Mouse (Mus musculus): ENCODE data around the gene Actn1.

Actn1 gene

GRCm38 (mm10) chr12:80141011-80141410 lies 119.2 kb downstream of the Actn1 start:
- no peak for DNase-seq (ENCODE audit: extremely low spot score, low spot score)

- DNase-seq (ENCODE audit: extremely low spot score, low spot score), result no peak
Observed at GRCm38 (mm10) chr12:80137744-80138143, 122.4 kb downstream of the Actn1 start.

- DNase-seq (ENCODE audit: extremely low spot score, low spot score), result no peak
Observed at GRCm38 (mm10) chr12:80137246-80137645, 122.9 kb downstream of the Actn1 start.

DNA sequence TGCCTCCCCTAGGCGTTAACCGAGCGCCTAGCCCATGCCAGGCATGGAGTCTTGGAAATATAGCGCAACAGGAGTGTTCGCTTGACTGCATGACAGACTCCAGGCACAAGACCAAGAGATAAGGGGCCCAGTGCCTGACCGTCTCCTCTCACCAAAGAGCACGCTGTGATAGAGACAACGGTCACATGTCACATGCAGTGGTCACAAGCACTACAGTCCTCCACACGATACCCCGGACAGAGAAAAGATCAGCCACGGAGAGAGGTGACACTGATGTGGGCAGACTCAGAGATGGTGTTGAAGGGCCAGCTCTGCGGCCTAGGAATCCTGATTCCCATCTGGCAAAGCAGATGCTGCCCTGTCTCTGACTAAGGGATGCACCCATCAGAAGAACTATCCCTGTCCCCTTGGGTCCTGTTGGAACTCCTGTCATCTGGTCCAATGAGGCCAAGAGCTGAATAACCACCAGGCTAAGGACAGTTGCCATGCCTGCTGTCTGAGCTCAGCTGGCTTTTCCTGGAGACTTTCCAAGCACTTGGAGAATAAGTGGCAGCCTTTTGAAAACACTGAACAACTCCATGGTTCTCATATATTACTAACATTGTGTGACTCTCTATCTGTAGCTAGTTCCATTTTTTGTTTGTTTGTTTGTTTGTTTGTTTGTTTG lies 123.8 kb downstream of the Actn1 start:
- no peak for DNase-seq (ENCODE audit: extremely low spot score, low spot score)

GRCm38 (mm10) chr12:80135173-80135572 lies 125.0 kb downstream of the Actn1 start:
- no peak for DNase-seq (ENCODE audit: extremely low spot score, low spot score)

DNA sequence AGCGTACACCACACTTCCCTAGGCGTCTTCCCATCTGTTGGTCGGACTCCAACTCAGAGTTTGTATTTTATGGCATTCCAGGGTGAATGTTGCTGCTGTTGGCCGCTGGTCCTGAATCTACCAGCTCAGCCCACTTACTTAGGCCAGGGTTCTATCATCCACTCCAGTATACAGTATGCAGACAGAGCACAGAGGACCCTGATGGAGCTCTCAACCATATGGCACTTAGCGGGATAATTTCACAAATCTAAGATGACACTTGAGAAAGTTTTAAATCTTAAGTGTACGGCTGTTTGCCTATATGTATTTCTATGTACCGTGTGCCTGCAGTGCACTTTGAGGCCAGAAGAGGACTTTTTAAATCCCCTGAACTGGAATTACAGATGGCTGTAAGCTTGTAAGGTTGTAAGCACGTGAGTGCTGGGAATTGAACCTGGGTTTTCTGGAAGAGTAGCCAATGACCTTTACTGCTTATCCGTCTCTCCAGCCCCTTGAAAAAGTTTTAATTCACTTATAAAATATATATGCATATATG lies 127.1 kb downstream of the Actn1 start:
- DNase-seq (ENCODE audit: extremely low spot score, low spot score), result no peak

GRCm38 (mm10) chr12:80132250-80133003 lies 127.7 kb downstream of the Actn1 start:
- DNase-seq (ENCODE audit: extremely low spot score, low spot score), result peak; percentile 94

GRCm38 (mm10) chr12:80131359-80132249 lies 128.6 kb downstream of the Actn1 start:
- peak; percentile 31 for DNase-seq (ENCODE audit: extremely low spot score, low spot score)

DNA sequence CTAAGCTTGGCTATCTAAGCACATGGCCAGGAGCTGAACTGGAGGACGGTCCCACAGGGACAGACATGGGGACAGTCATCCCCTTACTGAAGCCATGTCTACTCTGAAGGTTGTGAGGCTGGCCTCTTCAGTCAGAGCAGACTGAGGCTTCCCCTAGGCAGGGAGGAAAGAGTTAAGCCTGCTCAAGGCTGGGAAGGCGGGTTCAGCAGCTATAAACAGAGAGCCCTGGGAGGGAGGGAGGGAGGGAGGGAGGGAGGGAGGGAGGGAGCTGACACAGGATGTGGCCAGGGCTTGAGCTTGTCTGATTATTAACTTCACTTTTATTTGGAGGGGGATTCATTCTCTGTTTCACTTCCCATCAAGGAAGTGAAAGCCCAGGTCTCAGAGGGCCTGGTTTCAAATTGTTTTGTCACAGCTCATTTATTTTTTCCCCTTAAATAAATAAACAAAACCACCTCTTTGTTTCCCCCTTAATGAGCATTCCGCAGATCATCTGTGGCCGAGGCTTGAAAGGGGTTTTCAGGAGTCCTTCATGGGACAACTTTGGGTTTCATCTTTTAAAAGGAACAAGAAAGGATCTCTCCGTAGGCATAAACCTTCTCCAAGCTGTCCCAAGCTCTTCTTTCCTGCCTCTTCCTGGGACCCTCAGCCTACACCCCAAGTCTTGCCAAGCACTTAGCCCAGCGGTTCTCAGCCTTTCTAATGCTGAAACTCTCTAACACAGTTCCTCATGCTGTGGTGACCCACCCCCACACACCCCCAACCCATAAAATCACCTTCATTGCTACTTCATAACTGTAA lies 129.4 kb downstream of the Actn1 start:
- peak; percentile 60 for DNase-seq (ENCODE audit: extremely low spot score, low spot score)

- DNase-seq (ENCODE audit: extremely low spot score, low spot score), result no peak
Observed at GRCm38 (mm10) chr12:80129531-80129930, 130.6 kb downstream of the Actn1 start.

- DNase-seq (ENCODE audit: extremely low spot score, low spot score), result no peak
Observed at GRCm38 (mm10) chr12:80127191-80127762, 132.9 kb downstream of the Actn1 start.

- DNase-seq (ENCODE audit: extremely low spot score, low spot score), result no peak
Observed at GRCm38 (mm10) chr12:80125316-80125715, 134.9 kb downstream of the Actn1 start.

GRCm38 (mm10) chr12:80124756-80125155 lies 135.4 kb downstream of the Actn1 start:
- DNase-seq (ENCODE audit: extremely low spot score, low spot score), result no peak

DNA sequence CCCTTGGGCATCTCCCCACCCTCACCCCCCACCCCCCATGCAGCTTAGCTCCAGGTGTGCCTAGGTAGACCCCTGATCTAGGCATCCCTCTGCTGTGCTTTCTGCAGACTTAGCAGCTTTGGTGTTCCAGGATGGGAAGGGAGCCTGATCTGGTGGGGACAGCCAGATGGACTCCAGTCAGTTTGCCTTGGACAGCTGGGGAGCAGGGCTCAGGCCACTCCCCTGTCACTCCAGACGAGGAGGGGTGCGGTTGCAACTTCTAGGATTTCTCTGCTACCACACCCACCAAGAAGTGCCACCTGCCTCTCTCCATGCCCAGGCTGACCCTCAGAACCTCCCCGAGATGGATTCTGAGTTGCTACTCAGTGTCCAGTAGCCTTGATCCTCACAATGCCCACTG lies 136.0 kb downstream of the Actn1 start:
- no peak for DNase-seq (ENCODE audit: extremely low spot score, low spot score)

DNA sequence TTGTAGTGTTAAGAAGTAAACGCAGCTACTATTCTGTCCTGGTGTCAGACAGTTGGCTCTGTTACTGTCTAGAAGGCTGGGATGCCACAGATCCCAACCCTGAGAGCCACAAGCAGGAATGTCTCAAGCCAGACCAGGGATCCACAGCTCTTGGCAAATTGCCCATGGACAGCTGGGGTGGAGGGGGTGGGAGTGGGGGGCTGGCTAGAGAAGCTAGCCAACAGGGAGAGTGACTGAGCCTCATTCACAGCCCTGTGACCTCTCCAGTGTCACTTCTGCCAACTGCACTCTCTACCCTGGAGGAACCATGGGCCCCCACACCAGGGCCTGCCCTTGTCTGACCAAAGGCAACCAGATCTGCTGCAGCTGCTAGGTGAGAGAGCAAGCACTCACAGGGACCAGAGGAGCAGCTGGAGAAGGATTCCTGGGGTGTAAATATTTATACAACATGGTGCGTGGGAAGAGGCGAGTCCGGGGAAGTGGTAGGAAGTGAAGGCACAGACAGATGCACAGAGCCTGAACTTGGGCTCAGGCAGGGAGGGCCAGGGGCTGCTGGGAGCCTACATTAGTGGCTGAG lies 136.9 kb downstream of the Actn1 start:
- no peak for DNase-seq (ENCODE audit: extremely low spot score, low spot score)

DNA sequence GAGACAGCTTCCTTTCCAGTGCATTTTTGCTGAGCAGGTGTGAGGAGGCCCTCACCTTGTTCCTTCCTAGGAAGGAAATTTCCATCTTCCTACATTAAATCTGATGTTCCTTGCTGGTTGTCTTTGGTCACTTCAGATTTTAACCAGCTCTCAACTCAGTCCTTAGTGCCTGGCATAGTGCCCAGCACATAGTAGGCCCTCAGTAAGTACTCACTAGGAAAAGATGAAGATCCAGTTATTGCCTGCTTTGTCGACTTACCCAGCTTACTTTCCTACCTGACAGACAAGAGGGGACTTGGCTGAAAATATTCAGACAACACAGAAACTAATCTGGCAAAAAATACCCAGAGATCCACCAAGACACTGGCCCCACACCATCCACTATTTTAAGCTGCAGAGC lies 138.7 kb downstream of the Actn1 start:
- no peak for DNase-seq (ENCODE audit: extremely low spot score, low spot score)

GRCm38 (mm10) chr12:80118588-80118987 lies 141.6 kb downstream of the Actn1 start:
- DNase-seq (ENCODE audit: extremely low spot score, low spot score), result no peak

Measured in neural tube, embryonic 10.5 days (tissue).